Mouse (Mus musculus) hindbrain, embryonic 12.5 days (tissue): ENCODE measurements at regions not wholly inside any gene's neighbourhood (a gene's known extent, or its start where the extent isn't known, plus 50 kb on each side); places are given as distances from the start of the nearest gene placed in this dataset.

Experiments used
- ATAC-seq: fragments of 200-750 bp; cut with Nextera tagmentation; 2 replicates; pipeline ENCODE4 v1.8.0; 2017; ENCODE audit warnings: moderate TSS enrichment; ENCODE audit not compliant: low FRiP score
- H3K27ac ChIP-seq: fragments of 300-500 bp; sonication (generic); 2 replicates; pipeline ENCODE4 v1.5.1; 2016; ENCODE audit warnings: mild to moderate bottlenecking
- H3K27me3 ChIP-seq: fragments of 300-500 bp; sonication (generic); 2 replicates; pipeline ENCODE4 v1.6.1; 2016; ENCODE audit warnings: mild to moderate bottlenecking
- H3K36me3 ChIP-seq: fragments of 300-500 bp; sonication (generic); 2 replicates; pipeline ENCODE4 v1.6.1; 2016; ENCODE audit warnings: mild to moderate bottlenecking
- H3K4me1 ChIP-seq: fragments of 300-500 bp; sonication (generic); 2 replicates; pipeline ENCODE4 v1.6.1; 2016
- H3K4me2 ChIP-seq: fragments of 300-500 bp; sonication (generic); replicated peaks from 2 replicates; pipeline ENCODE4 v1.6.1; 2016; ENCODE audit warnings: mild to moderate bottlenecking
- H3K4me3 ChIP-seq: fragments of 300-500 bp; sonication (generic); 2 replicates; pipeline ENCODE4 v1.5.1; 2016; ENCODE audit warnings: mild to moderate bottlenecking
- H3K9ac ChIP-seq: fragments of 300-500 bp; sonication (generic); 2 replicates; pipeline ENCODE4 v1.6.1; 2016; ENCODE audit warnings: mild to moderate bottlenecking, moderate library complexity
- H3K9me3 ChIP-seq: fragments of 300-500 bp; sonication (generic); replicated peaks from 2 replicates; pipeline ENCODE4 v1.6.1; 2016; ENCODE audit warnings: mild to moderate bottlenecking
- WGBS: fragments of 180-500 bp; shearing (Covaris S2); methylation state at CpG from one replicate; pipeline ENCODE4 v1.1.7; 2016; 5-methylcytosine and 5-hydroxymethylcytosine counted together

- Histone ChIP-seq H3K4me3 (no peak overlapping the region), H3K27ac (peak overlapping the region; percentile 48; the same call in 1 of the 2 replicates), H3K9ac (no peak overlapping the region), H3K4me1 (peaks cover 14% of the 10 kb centered on the region), H3K9me3 (no peaks in the 10 kb centered on the region), H3K27me3 (no peaks in the 10 kb centered on the region), H3K4me2 (no peak overlapping the region), H3K36me3 (no peaks in the 10 kb centered on the region)
- ATAC-seq: peak; percentile 70
- 23% methylated on average over 9 of the region's 9 CpGs for WGBS
Observed at GRCm38 (mm10) chr14:114854324-114855054, 237.5 kb upstream of the Gpc5 start.

GRCm38 (mm10) chr14:114855055-114855740, 236.8 kb upstream of the Gpc5 start:
- Histone ChIP-seq H3K36me3 (no peaks in the 10 kb centered on the region), H3K4me1 (peaks cover 14% of the 10 kb centered on the region), H3K27ac (peak overlapping the region; percentile 48), H3K9ac (no peak overlapping the region), H3K4me3 (no peak overlapping the region), H3K27me3 (no peaks in the 10 kb centered on the region), H3K9me3 (no peaks in the 10 kb centered on the region), H3K4me2 (no peak overlapping the region)
- ATAC-seq: no peak
- 23% methylated on average over 12 of the region's 12 CpGs for WGBS

DNA sequence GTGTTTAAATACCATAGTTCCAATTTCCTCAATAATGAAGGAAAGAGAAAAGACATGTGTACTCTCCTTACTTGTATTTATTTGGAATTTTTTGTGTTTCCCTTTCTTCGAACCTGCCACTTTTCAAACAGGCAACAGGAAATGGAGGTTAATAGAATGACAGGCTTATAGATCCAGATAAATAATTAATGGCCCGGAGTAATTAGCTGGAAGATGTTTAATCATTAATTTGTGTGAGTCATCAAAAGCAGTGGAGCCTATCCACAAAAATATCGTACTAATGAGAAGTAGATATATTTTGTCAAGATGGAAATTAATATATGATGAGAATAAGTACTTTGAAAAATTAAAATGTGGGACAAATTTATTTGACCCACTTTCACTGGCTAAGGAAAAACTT, 236.3 kb upstream of the Gpc5 start:
- ATAC-seq: no peak
- no peaks in the 10 kb centered on the region for H3K9me3 ChIP-seq
- 0 out of 2 replicates have a peak overlapping the region, but pooled peaks have one; percentile 48 for H3K27ac ChIP-seq
- H3K9ac ChIP-seq: no peak overlapping the region
- H3K4me1 ChIP-seq: peaks cover 14% of the 10 kb centered on the region
- no peaks in the 10 kb centered on the region for H3K27me3 ChIP-seq
- WGBS: 37% methylated on average over 3 of the region's 3 CpGs
- H3K4me2 ChIP-seq: no peak overlapping the region
- no peak overlapping the region for H3K4me3 ChIP-seq
- H3K36me3 ChIP-seq: no peaks in the 10 kb centered on the region

GRCm38 (mm10) chr14:114856243-114857031, 235.6 kb upstream of the Gpc5 start:
- Histone ChIP-seq H3K4me1 (peaks cover 14% of the 10 kb centered on the region), H3K4me3 (no peak overlapping the region), H3K27ac (no peak overlapping the region), H3K36me3 (no peaks in the 10 kb centered on the region), H3K27me3 (no peaks in the 10 kb centered on the region), H3K4me2 (0 out of 2 replicates have a peak overlapping the region, but pooled peaks have one; percentile 8), H3K9ac (no peak overlapping the region), H3K9me3 (no peaks in the 10 kb centered on the region)
- no peak for ATAC-seq
- WGBS: 20% methylated on average over 18 of the region's 18 CpGs

DNA sequence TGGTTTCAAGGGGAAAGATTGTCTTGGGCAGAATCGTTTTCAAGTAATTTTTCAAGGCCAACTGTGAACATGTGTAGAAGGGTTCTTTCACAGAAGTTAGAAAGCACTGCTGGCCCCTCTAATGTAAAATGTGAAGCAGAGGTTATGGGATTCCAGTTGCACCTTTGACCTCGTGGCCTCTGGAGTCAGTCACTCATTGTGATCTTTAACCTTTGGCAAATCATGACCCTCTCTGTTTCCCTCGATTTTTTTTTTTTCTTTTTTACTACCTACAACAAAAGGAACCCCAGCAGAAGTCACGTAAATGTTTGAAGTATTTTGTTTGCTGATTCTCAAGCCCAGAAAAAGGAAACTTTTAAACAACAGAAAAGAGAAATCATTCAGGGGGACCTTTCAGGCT, 234.8 kb upstream of the Gpc5 start:
- WGBS: 5% methylated on average over 4 of the region's 4 CpGs
- no peaks in the 10 kb centered on the region for H3K36me3 ChIP-seq
- no peak for ATAC-seq
- no peak overlapping the region for H3K9ac ChIP-seq
- no peaks in the 10 kb centered on the region for H3K9me3 ChIP-seq
- no peak overlapping the region for H3K4me3 ChIP-seq
- no peak overlapping the region for H3K27ac ChIP-seq
- peaks cover 14% of the 10 kb centered on the region for H3K4me1 ChIP-seq
- no peaks in the 10 kb centered on the region for H3K27me3 ChIP-seq
- H3K4me2 ChIP-seq: no peak overlapping the region

DNA sequence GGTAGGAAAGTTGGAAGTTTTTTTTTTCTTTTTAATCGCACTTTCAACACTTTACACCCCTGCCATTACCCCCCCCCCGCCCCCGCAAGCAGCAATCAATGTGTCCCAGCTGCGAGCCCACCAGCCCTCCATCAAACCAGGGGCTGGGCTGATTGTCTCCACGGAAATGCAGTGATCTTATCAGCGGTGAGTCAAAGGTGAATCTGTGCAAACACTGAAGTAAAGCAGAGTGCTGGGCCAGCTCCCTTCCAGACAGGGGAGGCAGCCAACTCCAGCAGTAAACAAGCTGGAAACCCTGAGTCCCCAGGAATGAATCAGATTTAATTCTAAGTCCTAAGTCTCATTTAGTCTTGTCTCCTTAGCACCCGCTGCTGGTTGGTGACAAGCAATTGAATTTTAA, 234.3 kb upstream of the Gpc5 start:
- ATAC-seq: no peak
- Histone ChIP-seq H3K9me3 (no peaks in the 10 kb centered on the region), H3K4me2 (no peak overlapping the region), H3K27me3 (no peaks in the 10 kb centered on the region), H3K9ac (0 out of 2 replicates have a peak overlapping the region, but pooled peaks have one; percentile 19), H3K27ac (peak overlapping the region; percentile 40; the same call in 1 of the 2 replicates), H3K4me3 (no peak overlapping the region), H3K36me3 (no peaks in the 10 kb centered on the region), H3K4me1 (peaks cover 14% of the 10 kb centered on the region)
- 4% methylated on average over 7 of the region's 7 CpGs for WGBS

DNA sequence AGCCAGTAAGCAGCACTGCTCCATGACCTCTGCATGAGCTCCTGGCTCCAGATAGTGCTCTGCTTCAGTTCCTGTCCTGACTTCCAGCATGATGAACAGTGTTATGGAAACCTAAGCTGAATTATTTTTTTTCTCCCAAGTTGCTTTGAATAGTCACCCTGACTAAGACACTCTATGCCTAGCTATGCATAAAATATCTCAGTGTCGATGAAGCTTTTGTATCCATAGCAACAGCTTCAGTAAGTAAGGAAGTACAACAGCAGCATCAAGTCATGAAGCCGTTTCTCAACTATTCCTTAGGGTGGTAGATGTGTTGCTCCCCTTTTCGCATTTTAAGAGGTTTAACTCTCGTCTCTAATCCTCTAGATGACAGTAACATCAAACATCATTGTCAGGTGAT, 228.4 kb upstream of the Gpc5 start:
- Histone ChIP-seq H3K4me2 (no peak overlapping the region), H3K4me1 (no peaks in the 10 kb centered on the region), H3K9me3 (no peaks in the 10 kb centered on the region), H3K4me3 (no peak overlapping the region), H3K27ac (no peak overlapping the region), H3K27me3 (no peaks in the 10 kb centered on the region), H3K36me3 (no peaks in the 10 kb centered on the region), H3K9ac (no peak overlapping the region)
- no peak for ATAC-seq
- 75% methylated on average over 4 of the region's 4 CpGs for WGBS

GRCm38 (mm10) chr14:114864102-114864501, 227.9 kb upstream of the Gpc5 start:
- Histone ChIP-seq H3K4me1 (no peaks in the 10 kb centered on the region), H3K36me3 (no peaks in the 10 kb centered on the region), H3K9me3 (no peaks in the 10 kb centered on the region), H3K4me2 (no peak overlapping the region), H3K4me3 (no peak overlapping the region), H3K27ac (no peak overlapping the region), H3K27me3 (no peaks in the 10 kb centered on the region), H3K9ac (no peak overlapping the region)
- WGBS: 90% methylated on average over 5 of the region's 5 CpGs
- no peak for ATAC-seq

- no peak overlapping the region for H3K9ac ChIP-seq
- WGBS: 54% methylated on average over 5 of the region's 5 CpGs
- H3K4me2 ChIP-seq: no peak overlapping the region
- H3K27me3 ChIP-seq: no peaks in the 10 kb centered on the region
- H3K27ac ChIP-seq: no peak overlapping the region
- no peak for ATAC-seq
- H3K4me3 ChIP-seq: no peak overlapping the region
- H3K9me3 ChIP-seq: no peaks in the 10 kb centered on the region
- H3K36me3 ChIP-seq: no peaks in the 10 kb centered on the region
- no peaks in the 10 kb centered on the region for H3K4me1 ChIP-seq
Observed at GRCm38 (mm10) chr14:114869233-114869632, 222.8 kb upstream of the Gpc5 start.

DNA sequence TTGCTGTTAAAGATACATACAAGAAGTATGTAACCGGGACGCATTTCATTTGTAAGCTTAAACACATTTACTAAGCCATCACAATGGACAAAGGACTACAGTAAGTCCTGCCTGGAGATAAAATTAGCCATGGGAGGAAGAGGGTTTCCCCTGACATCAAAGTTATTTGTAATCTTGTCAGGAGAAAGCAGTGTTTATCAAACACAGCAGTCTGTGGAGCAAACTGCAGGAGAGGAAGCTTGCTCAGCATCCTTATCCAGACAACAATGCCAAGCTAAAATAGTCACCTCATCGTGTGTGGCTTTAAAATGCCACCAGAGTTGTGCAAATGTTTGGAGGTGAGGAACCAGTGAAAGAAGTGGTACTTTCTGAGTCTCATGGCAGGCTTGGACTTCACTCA, 216.9 kb upstream of the Gpc5 start:
- Histone ChIP-seq H3K27ac (no peak overlapping the region), H3K9ac (no peak overlapping the region)
- 48% methylated on average over 3 of the region's 3 CpGs for WGBS

GRCm38 (mm10) chr14:114876427-114876826, 215.6 kb upstream of the Gpc5 start:
- Histone ChIP-seq H3K27ac (no peak overlapping the region), H3K9me3 (no peaks in the 10 kb centered on the region), H3K9ac (no peak overlapping the region), H3K4me1 (0 out of 2 replicates have a peak, but pooled peaks cover 3% of the 10 kb centered on the region), H3K36me3 (no peaks in the 10 kb centered on the region), H3K4me2 (no peak overlapping the region), H3K27me3 (no peaks in the 10 kb centered on the region), H3K4me3 (no peak overlapping the region)
- no peak for ATAC-seq
- 42% methylated on average over 9 of the region's 9 CpGs for WGBS

More for the DNA sequence above, 216.9 kb upstream of the Gpc5 start:
- Histone ChIP-seq H3K4me2 (no peak overlapping the region), H3K36me3 (no peaks in the 10 kb centered on the region), H3K4me1 (0 out of 2 replicates have a peak, but pooled peaks cover 3% of the 10 kb centered on the region), H3K9me3 (no peaks in the 10 kb centered on the region), H3K27me3 (no peaks in the 10 kb centered on the region), H3K4me3 (no peak overlapping the region)
- ATAC-seq: no peak

DNA sequence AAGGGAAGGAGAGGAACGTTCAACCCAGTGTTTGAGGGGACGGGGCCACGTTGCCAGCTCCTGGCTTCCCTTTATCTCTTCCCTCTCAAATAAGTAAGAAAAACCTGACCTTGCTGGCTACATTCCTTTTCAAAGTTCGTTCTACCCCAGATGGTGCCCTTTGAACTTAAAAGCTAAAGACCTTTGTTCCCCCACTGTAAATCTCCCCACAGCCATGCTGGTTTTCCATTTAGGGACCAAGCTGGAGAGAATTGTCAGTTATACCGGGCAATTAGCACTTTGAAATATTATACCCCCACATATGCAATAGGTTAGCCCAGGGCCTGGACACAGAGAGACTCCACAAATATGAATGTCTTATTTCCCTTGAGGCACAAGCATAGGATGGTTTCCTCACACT, 214.5 kb upstream of the Gpc5 start:
- no peaks in the 10 kb centered on the region for H3K27me3 ChIP-seq
- H3K4me1 ChIP-seq: 0 out of 2 replicates have a peak, but pooled peaks cover 3% of the 10 kb centered on the region
- no peak for ATAC-seq
- H3K9me3 ChIP-seq: no peaks in the 10 kb centered on the region
- no peak overlapping the region for H3K4me2 ChIP-seq
- WGBS: 26% methylated on average over 5 of the region's 5 CpGs
- no peak overlapping the region for H3K9ac ChIP-seq
- no peaks in the 10 kb centered on the region for H3K36me3 ChIP-seq
- H3K4me3 ChIP-seq: no peak overlapping the region
- no peak overlapping the region for H3K27ac ChIP-seq
